Mouse (Mus musculus) bone marrow, adult 2 months (tissue): ENCODE results near the gene Kat7. TPM values are rescaled to one million over a fixed set of nuclear protein-coding genes. Genes with fewer than 3 reads are reported as not detected.
A peak's percentile ranks its signal among the peaks of the same experiment; 100 is the strongest.

ENCODE experiments used
- H3K27ac ChIP-seq: fragments of 200-500 bp; 2 replicates; pipeline ENCODE4 v1.5.1; 2012; ENCODE audit warnings: low read depth, mild to moderate bottlenecking, control low read depth, inconsistent platforms, low read length; ENCODE audit not compliant: control insufficient read depth, poor library complexity, insufficient read depth
- H3K4me1 ChIP-seq: fragments of 200-500 bp; 2 replicates; pipeline ENCODE4 v1.6.1; 2011; ENCODE audit warnings: low read length; ENCODE audit not compliant: control insufficient read depth, insufficient read depth
- H3K4me3 ChIP-seq: fragments of 200-500 bp; replicated peaks from 2 replicates; pipeline ENCODE3; 2011; ENCODE audit warnings: mild to moderate bottlenecking, low read depth, low read length, control low read depth; ENCODE audit not compliant: control insufficient read depth
- CTCF ChIP-seq: fragments of 200-500 bp; IDR thresholded peaks from 2 replicates; pipeline ENCODE4 v1.5.1; 2011; ENCODE audit warnings: low read length, control low read depth; ENCODE audit not compliant: control insufficient read depth, insufficient read depth
- POLR2A ChIP-seq: fragments of 200-500 bp; IDR thresholded peaks from 2 replicates; pipeline ENCODE4 v1.6.1; 2011; ENCODE audit warnings: low read depth, mild to moderate bottlenecking, control low read depth, low read length, borderline replicate concordance; ENCODE audit not compliant: control insufficient read depth
- WGBS: fragments of 180-500 bp; shearing (Covaris S2); methylation state at CpG from one replicate; pipeline ENCODE4 v1.1.7; 2018; 5-methylcytosine and 5-hydroxymethylcytosine counted together
- polyA plus RNA-seq: library from polyadenylated mRNA; stranded (reverse); fragments of >200 nt; gene quantifications from 2 replicates; pipeline ENCODE4 v1.2.4, GENCODE M21; 2011; ENCODE audit warnings: low replicate concordance; ENCODE audit not compliant: missing spikeins, insufficient read depth, insufficient read length

The Kat7 gene
- polyA plus RNA-seq = 26.3 and 39.0 TPM in 2 replicates

- H3K27ac ChIP-seq = peak within 1 kb of the TSS; percentile 94
- no peaks in the 10 kb centered on the region; the same call in 1 of the 2 replicates for H3K4me1 ChIP-seq
- under 1% methylated on average over 42 of the region's 42 CpGs for WGBS
- TF ChIP-seq CTCF (no peak), POLR2A (peak; percentile 75; the same call in 1 of the 2 replicates)
- H3K4me3 ChIP-seq = peak within 1 kb of the TSS; percentile 90
These were observed at the start of gene Kat7 for GRCm38 (mm10) chr11:95310007-95310647. Kat7 (minus strand) TSS chr11:95310246.

DNA sequence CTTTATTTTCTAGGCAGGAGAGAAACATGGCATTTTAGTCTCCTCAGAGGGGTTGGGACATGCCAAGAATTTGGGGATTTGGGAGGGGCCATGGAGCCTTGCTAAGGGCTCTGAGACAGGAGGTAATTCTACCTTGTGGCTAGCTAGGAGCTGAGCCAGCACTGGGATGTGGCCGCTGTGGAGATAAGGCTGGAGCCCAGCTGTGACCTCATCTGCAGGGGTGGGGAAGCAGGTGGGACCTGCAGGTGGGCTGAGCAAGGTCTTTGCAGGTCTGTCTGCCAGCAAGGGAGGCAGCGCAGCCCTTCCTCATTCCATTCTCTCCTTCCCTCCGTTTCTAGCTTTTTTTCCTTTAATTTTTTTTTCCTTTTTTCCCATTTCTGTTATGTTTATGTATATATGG is 48.2 kb upstream of the Kat7 start:
- TF ChIP-seq CTCF (no peak), POLR2A (no peak)
- 41% methylated on average over 3 of the region's 3 CpGs for WGBS
- peaks cover 16% of the 10 kb centered on the region for H3K4me1 ChIP-seq
- H3K4me3 ChIP-seq = no peak overlapping the region
- peak overlapping the region; percentile 24 for H3K27ac ChIP-seq

- 3% methylated on average over 17 of the region's 17 CpGs for WGBS
- Histone ChIP-seq H3K4me1 (peaks cover 21% of the 10 kb centered on the region), H3K27ac (peak overlapping the region; percentile 95), H3K4me3 (peak overlapping the region; percentile 64)
- TF ChIP-seq POLR2A = peak; percentile 48; the same call in 1 of the 2 replicates
- TF ChIP-seq CTCF = no peak
These were observed 46.6 kb upstream of the Kat7 start for GRCm38 (mm10) chr11:95356469-95357273.

- Histone ChIP-seq H3K4me3 (peak overlapping the region; percentile 64), H3K4me1 (peaks cover 21% of the 10 kb centered on the region), H3K27ac (peak overlapping the region; percentile 95)
- TF ChIP-seq CTCF (no peak), POLR2A (no peak)
- 43% methylated on average over 7 of the region's 7 CpGs for WGBS
These were observed 46.0 kb upstream of the Kat7 start for GRCm38 (mm10) chr11:95356039-95356438.

DNA sequence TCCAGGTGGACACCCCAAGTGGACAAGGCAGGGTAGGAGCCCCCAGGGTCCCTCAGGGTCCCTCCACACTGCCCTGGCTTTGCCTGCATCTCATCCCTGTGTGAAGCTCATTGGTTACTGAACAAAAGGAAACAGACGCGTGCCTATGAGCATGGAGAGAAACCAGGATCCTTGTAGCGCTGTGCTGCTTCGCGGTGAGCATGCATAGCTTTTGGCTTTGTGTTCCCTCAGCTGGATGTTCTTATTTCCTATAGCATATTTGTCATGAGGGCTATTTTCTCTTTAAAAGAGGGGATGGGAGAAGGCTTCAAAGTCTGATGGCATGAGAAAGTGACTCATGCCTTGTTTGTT is 45.6 kb upstream of the Kat7 start:
- 49% methylated on average over 5 of the region's 5 CpGs for WGBS
- Histone ChIP-seq H3K4me3 (peak overlapping the region; percentile 61), H3K4me1 (peaks cover 22% of the 10 kb centered on the region), H3K27ac (peak overlapping the region; percentile 95)
- TF ChIP-seq CTCF = no peak
- TF ChIP-seq POLR2A = no peak

GRCm38 (mm10) chr11:95354945-95355660 is 45.1 kb upstream of the Kat7 start:
- H3K27ac ChIP-seq = peak overlapping the region; percentile 95
- 17% methylated on average over 12 of the region's 12 CpGs for WGBS
- peak overlapping the region; percentile 61 for H3K4me3 ChIP-seq
- TF ChIP-seq CTCF (no peak), POLR2A (no peak)
- H3K4me1 ChIP-seq = peaks cover 22% of the 10 kb centered on the region

DNA sequence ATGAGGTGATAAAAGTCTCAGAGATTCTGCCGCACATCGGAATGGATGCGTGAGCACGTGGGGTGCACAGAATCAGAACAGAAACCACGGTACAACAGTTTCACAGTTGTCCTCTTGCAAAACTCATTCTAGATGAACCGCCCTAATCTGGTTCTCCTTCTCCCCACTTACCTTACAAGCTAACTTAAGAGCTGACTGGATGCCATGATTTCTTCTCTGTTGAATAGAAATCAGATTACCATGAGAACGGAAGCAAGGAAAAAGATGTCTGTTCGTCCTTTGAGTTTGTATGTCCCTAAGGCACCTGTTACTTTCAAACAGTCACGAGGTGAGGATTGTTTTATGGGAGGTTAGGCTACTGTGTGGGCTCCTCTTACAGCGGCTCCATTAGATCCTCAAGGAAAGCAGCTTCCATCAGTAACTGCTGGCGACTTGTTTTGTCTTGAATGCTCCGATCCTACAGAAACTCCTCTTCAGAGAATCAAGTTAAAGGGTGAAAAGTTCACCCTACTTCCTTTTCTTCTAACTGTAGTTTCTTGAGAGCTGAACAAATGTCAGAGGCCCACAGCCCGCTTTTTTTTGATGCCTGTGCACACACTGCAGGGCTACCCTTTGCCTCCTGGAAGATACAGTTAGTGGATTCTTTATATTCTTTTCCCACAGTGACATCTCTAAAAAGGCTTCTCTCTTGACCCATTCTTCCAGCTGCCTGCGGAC is 44.3 kb upstream of the Kat7 start:
- peak overlapping the region; percentile 60; the same call in 1 of the 2 replicates for H3K27ac ChIP-seq

DNA sequence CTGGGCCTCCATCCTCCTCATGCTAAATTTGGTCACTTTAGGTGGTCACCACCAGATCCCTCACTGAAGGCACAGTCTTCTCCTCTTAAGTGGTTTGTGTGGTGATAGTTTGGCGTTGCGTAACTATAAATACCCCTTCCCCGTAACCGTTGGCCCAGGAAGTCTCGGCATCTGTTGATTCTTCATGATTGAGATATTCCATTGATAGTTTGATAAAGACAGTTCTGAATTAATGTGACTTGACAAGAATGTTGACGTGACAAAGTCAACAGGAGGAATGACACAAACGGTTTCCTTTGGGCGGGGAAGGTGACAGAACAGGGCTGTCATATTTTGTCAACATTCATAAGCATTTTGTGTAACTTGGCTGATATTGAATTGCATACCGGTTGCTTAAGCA is 43.2 kb upstream of the Kat7 start:
- Histone ChIP-seq H3K4me3 (no peak overlapping the region), H3K4me1 (peaks cover 21% of the 10 kb centered on the region), H3K27ac (peak overlapping the region; percentile 65)
- TF ChIP-seq POLR2A (no peak), CTCF (no peak)
- WGBS = 16% methylated on average over 9 of the region's 9 CpGs

More for the DNA sequence above, 44.3 kb upstream of the Kat7 start:
- Histone ChIP-seq H3K4me1 (peaks cover 22% of the 10 kb centered on the region), H3K4me3 (peak overlapping the region; percentile 43)
- no peak for TF ChIP-seq CTCF
- no peak for TF ChIP-seq POLR2A
- WGBS = 28% methylated on average over 14 of the region's 14 CpGs
